Comparison of ENCODE assay signal across 8 mouse cellular contexts in genomic region chr11:101733596-101733995, GRCm38 (mm10). TPM values are rescaled to one million over a fixed set of nuclear protein-coding genes. Genes with fewer than 3 reads are reported as not detected.
DNase-seq lines count a peak whose midpoint lies in the region; ATAC-seq and TF ChIP-seq lines count a peak whose summit lies in the region.

No protein-coding gene starts in this region.

- DNase-seq in lung, adult 2 months, result no peak
- DNase-seq in lung, postnatal 36 days, result no peak
- DNase-seq in c-Kit-positive CD71-positive TER-119-positive erythroid progenitor cells, embryonic 14.5 days (ENCODE audit: low spot score), result peak; percentile 32
- DNase-seq in left cerebral cortex, postnatal 4 days, result no peak
- no peak for DNase-seq in left cerebral cortex, adult 11 months (ENCODE audit: low spot score)
- DNase-seq in frontal cortex, postnatal 25 days (ENCODE audit: low spot score in 2 of 2), result no peak

- TF ChIP-seq POLR2A in lung, adult 2 months (IDR thresholded peaks at IDR 0.05; ENCODE audit: borderline replicate concordance, extremely low read depth, low read depth, low read length), result no peak

- TF ChIP-seq CTCF in lung, adult 2 months (IDR thresholded peaks at IDR 0.05; ENCODE audit: insufficient read depth, low read length), result no peak

- H3K4me1 ChIP-seq in lung, adult 2 months (ENCODE audit: control insufficient read depth, insufficient read depth, low read length), result peaks cover 5% of the 10 kb centered on the region; the same call in 1 of the 2 replicates
- peaks cover 3% of the 10 kb centered on the region; the same call in 1 of the 2 replicates for H3K4me1 ChIP-seq in intestine, embryonic 15.5 days (replicated peaks)
- 0 out of 2 replicates have a peak, but pooled peaks cover 5% of the 10 kb centered on the region for H3K4me1 ChIP-seq in neural tube, embryonic 14.5 days (ENCODE audit: control insufficient read depth, insufficient read depth, low read length)

- no peak overlapping the region for H3K27ac ChIP-seq in intestine, embryonic 15.5 days
- no peak overlapping the region for H3K27ac ChIP-seq in neural tube, embryonic 14.5 days (ENCODE audit: low read depth, low read length)

- no peaks in the 10 kb centered on the region for H3K9me3 ChIP-seq in intestine, embryonic 15.5 days
- H3K9me3 ChIP-seq in neural tube, embryonic 14.5 days (ENCODE audit: control insufficient read depth, low read length), result no peaks in the 10 kb centered on the region

- peak overlapping the region; percentile 68 for H3K9ac ChIP-seq in intestine, embryonic 15.5 days
- H3K9ac ChIP-seq in neural tube, embryonic 14.5 days (replicated peaks; ENCODE audit: low read depth, low read length), result peak overlapping the region; percentile 74

- no peak for ATAC-seq in intestine, embryonic 15.5 days
- ATAC-seq in neural tube, embryonic 14.5 days (ENCODE audit: low read depth), result no peak

- H3K36me3 ChIP-seq in intestine, embryonic 15.5 days, result peaks cover 17% of the 10 kb centered on the region
- peaks cover 15% of the 10 kb centered on the region for H3K36me3 ChIP-seq in neural tube, embryonic 14.5 days (ENCODE audit: control insufficient read depth, insufficient read depth, low read length)

- H3K27me3 ChIP-seq in intestine, embryonic 15.5 days (replicated peaks), result no peaks in the 10 kb centered on the region
- H3K27me3 ChIP-seq in neural tube, embryonic 14.5 days (ENCODE audit: control insufficient read depth, insufficient read depth, low read length), result no peaks in the 10 kb centered on the region

- H3K4me2 ChIP-seq in intestine, embryonic 15.5 days (replicated peaks), result peak overlapping the region; percentile 65
- peak overlapping the region; percentile 90 for H3K4me2 ChIP-seq in neural tube, embryonic 14.5 days (ENCODE audit: low read depth, low read length)

- H3K4me3 ChIP-seq in lung, adult 2 months (replicated peaks; ENCODE audit: extremely low read depth, low read depth, low read length), result peak overlapping the region; percentile 94
- peak overlapping the region; percentile 70 for H3K4me3 ChIP-seq in intestine, embryonic 15.5 days (replicated peaks)
- H3K4me3 ChIP-seq in neural tube, embryonic 14.5 days (ENCODE audit: low read depth, low read length), result peak overlapping the region; percentile 71

- intact Hi-C loops in left cerebral cortex, postnatal 4 days (cut with DNase I), result loop anchor here (2.0 kb wide), 1 partner anchor 75 kb away; no protein-coding TSS in a partner anchor

- WGBS in lung, adult 2 months, result 23% methylated on average over 9 of the region's 9 CpGs
- 30% methylated on average over 9 of the region's 9 CpGs for whole genome bisulfite sequencing in intestine, embryonic 15.5 days
- WGBS in neural tube, embryonic 14.5 days, result 39% methylated on average over 9 of the region's 9 CpGs

RNA-seq across cellular contexts. Expression of gene Dhx8, which starts 0.9 kb away (rescaled TPM):
- polyA plus RNA-seq in lung, adult 2 months (2012; rRNA removed), result 9.8 and 13.1 TPM in 2 replicates
- 22.5 and 26.9 TPM in 2 replicates for polyA plus RNA-seq in intestine, embryonic 15.5 days (2015; fragmentation: Nextera tagmentation; extraction: Ambion mirVana)
- polyA plus RNA-seq in neural tube, embryonic 14.5 days (2014; fragmentation: Nextera tagmentation; extraction: Ambion mirVana), result 33.5 and 36.6 TPM in 2 replicates
- 10 to 100 TPM; 37.2 to 41.2 TPM for total RNA-seq in left cerebral cortex, postnatal 4 days (2021)

RNA-seq across cellular contexts. Expression of gene Etv4, which starts 51.6 kb away (rescaled TPM):
- polyA plus RNA-seq in lung, adult 2 months (2012; rRNA removed), result 0.60 and 0.95 TPM in 2 replicates
- 4.1 and 5.4 TPM in 2 replicates for polyA plus RNA-seq in intestine, embryonic 15.5 days (2015; fragmentation: Nextera tagmentation; extraction: Ambion mirVana)
- polyA plus RNA-seq in neural tube, embryonic 14.5 days (2014; fragmentation: Nextera tagmentation; extraction: Ambion mirVana), result 14.0 and 14.7 TPM in 2 replicates
- 10 to 100 TPM; 23.7 to 27.1 TPM for total RNA-seq in left cerebral cortex, postnatal 4 days (2021)
